Mouse (Mus musculus) myocyte (in vitro differentiated cells): Measurements from ENCODE around the gene Ppp1r35. TPM values are rescaled to one million over a fixed set of nuclear protein-coding genes. Genes with fewer than 3 reads are reported as not detected.
A peak's percentile ranks its signal among the peaks of the same experiment; 100 is the strongest.

Experiments used
- H3K27me3 ChIP-seq: one replicate; pipeline ENCODE4 v1.6.1; 2011; ENCODE audit not compliant: control insufficient read depth, insufficient read depth, insufficient read length
- H3K36me3 ChIP-seq: one replicate; pipeline ENCODE4 v1.6.1; 2011; ENCODE audit not compliant: control insufficient read depth, insufficient read depth
- H3K4me2 ChIP-seq: one replicate; pipeline ENCODE4 v1.6.1; 2011; ENCODE audit warnings: low read depth, control low read depth
- H3K4me3 ChIP-seq: one replicate; pipeline ENCODE4 v1.5.1; 2011; ENCODE audit warnings: mild to moderate bottlenecking, control low read depth, moderate library complexity
- H3K79me2 ChIP-seq: one replicate; pipeline ENCODE4 v1.6.1; 2011; ENCODE audit not compliant: control insufficient read depth, insufficient read depth
- H3ac ChIP-seq: one replicate; pipeline ENCODE4 v1.6.1; 2011; ENCODE audit not compliant: control insufficient read depth, insufficient read length
- CEBPB ChIP-seq: IDR thresholded peaks from 2 replicates; pipeline ENCODE4 v1.6.1; 2011; ENCODE audit warnings: mild to moderate bottlenecking, moderate library complexity; ENCODE audit not compliant: poor library complexity, insufficient read depth, severe bottlenecking
- E2F4 ChIP-seq: IDR thresholded peaks from one replicate; pipeline ENCODE4 v1.6.1; 2011; ENCODE audit warnings: mild to moderate bottlenecking, control low read depth, moderate library complexity; ENCODE audit not compliant: insufficient read depth
- MAX ChIP-seq: IDR thresholded peaks from one replicate; pipeline ENCODE4 v1.6.1; 2011; ENCODE audit warnings: low read depth, mild to moderate bottlenecking, control low read depth
- MYOD1 ChIP-seq, 3 experiments: IDR thresholded peaks; one replicate each; pipeline ENCODE4 v1.6.1; 2011; ENCODE audit warnings: control low read depth in 2 of 3, low read depth in 2 of 3, mild to moderate bottlenecking in 2 of 3, moderate library complexity in 1 of 3; ENCODE audit not compliant: insufficient read length in 2 of 3, control insufficient read depth in 1 of 3
- MYOG ChIP-seq, 3 experiments: IDR thresholded peaks; one replicate each; pipeline ENCODE4 v1.6.1; 2011; ENCODE audit warnings: control low read depth in 2 of 3, low read depth in 2 of 3, mild to moderate bottlenecking in 2 of 3; ENCODE audit not compliant: insufficient read length in 2 of 3, control insufficient read depth in 1 of 3, insufficient read depth in 1 of 3
- POLR2A ChIP-seq: IDR thresholded peaks from one replicate; pipeline ENCODE4 v1.6.1; 2011; ENCODE audit warnings: low read depth, mild to moderate bottlenecking, control low read depth, moderate library complexity; ENCODE audit not compliant: insufficient read length
- POLR2AphosphoS2 ChIP-seq: IDR thresholded peaks from one replicate; pipeline ENCODE4 v1.6.1; 2011; ENCODE audit warnings: low read depth, control low read depth; ENCODE audit not compliant: insufficient read length
- REST ChIP-seq: IDR thresholded peaks from one replicate; pipeline ENCODE4 v1.6.1; 2011; ENCODE audit warnings: mild to moderate bottlenecking, control low read depth, moderate library complexity; ENCODE audit not compliant: insufficient read depth, insufficient read length
- SRF ChIP-seq: IDR thresholded peaks from one replicate; pipeline ENCODE4 v1.6.1; 2011; ENCODE audit warnings: low read depth; ENCODE audit not compliant: control insufficient read depth, insufficient read length
- TCF12 ChIP-seq: IDR thresholded peaks from one replicate; pipeline ENCODE4 v1.6.1; 2011; ENCODE audit warnings: mild to moderate bottlenecking, control low read depth; ENCODE audit not compliant: poor library complexity, insufficient read depth, severe bottlenecking
- TCF3 ChIP-seq: IDR thresholded peaks from one replicate; pipeline ENCODE4 v1.6.1; 2011; ENCODE audit warnings: low read depth, control low read depth; ENCODE audit not compliant: insufficient read length
- USF1 ChIP-seq: IDR thresholded peaks from one replicate; pipeline ENCODE4 v1.6.1; 2011; ENCODE audit warnings: low read depth, mild to moderate bottlenecking, control low read depth, moderate library complexity
- polyA plus RNA-seq: library from polyadenylated mRNA; unstranded; fragments of >200 nt; fragmentation: generic; extraction: Trizol; gene quantifications from one replicate; pipeline ENCODE4 v1.2.1, GENCODE M21; 2012; ENCODE audit warnings: missing spikeins

Ppp1r35 gene
- 40.4 TPM for polyA plus RNA-seq

GRCm38 (mm10) chr5:137778635-137779034 lies at the start of gene Ppp1r35:
Gene Ppp1r35, plus strand, starts transcription at chr5:137778849.
- Histone ChIP-seq H3ac (peak within 1 kb of the TSS; percentile 11), H3K79me2 (peaks cover 5% of the 10 kb centered on the region), H3K4me2 (peak within 1 kb of the TSS; percentile 86), H3K4me3 (peak within 1 kb of the TSS; percentile 57), H3K27me3 (no peaks in the 10 kb centered on the region), H3K36me3 (peaks cover 22% of the 10 kb centered on the region)
- no peak for TF ChIP-seq MYOG (IDR thresholded peaks at IDR 0.05; ENCODE audit: control insufficient read depth in 1 of 3, insufficient read depth in 1 of 3, insufficient read length in 2 of 3, low read depth in 2 of 3)
- no peak for TF ChIP-seq MAX
- no peak for TF ChIP-seq SRF
- no peak for TF ChIP-seq TCF3
- TF ChIP-seq POLR2AphosphoS2 = peak; percentile 75
- TF ChIP-seq TCF12 = no peak
- TF ChIP-seq POLR2A = peak; percentile 61
- no peak for TF ChIP-seq REST
- no peak for TF ChIP-seq CEBPB
- no peak for TF ChIP-seq E2F4
- TF ChIP-seq MYOD1 (IDR thresholded peaks at IDR 0.05; ENCODE audit: control insufficient read depth in 1 of 3, insufficient read length in 2 of 3, low read depth in 2 of 3) = no peak

GRCm38 (mm10) chr5:137733638-137734288 lies 44.9 kb upstream of the Ppp1r35 start:
- Histone ChIP-seq H3K4me2 (no peak overlapping the region), H3K4me3 (no peak overlapping the region), H3K27me3 (no peaks in the 10 kb centered on the region), H3K79me2 (no peaks in the 10 kb centered on the region), H3K36me3 (no peaks in the 10 kb centered on the region), H3ac (no peak overlapping the region)
- no peak for TF ChIP-seq MYOG (IDR thresholded peaks at IDR 0.05; ENCODE audit: control insufficient read depth in 1 of 3, insufficient read depth in 1 of 3, insufficient read length in 2 of 3, low read depth in 2 of 3)

- Histone ChIP-seq H3K27me3 (no peaks in the 10 kb centered on the region), H3ac (no peak overlapping the region), H3K36me3 (no peaks in the 10 kb centered on the region), H3K4me3 (no peak overlapping the region), H3K79me2 (no peaks in the 10 kb centered on the region), H3K4me2 (no peak overlapping the region)
- TF ChIP-seq TCF12 = no peak
- TF ChIP-seq POLR2A = no peak
- no peak for TF ChIP-seq MAX
- no peak for TF ChIP-seq MYOG (IDR thresholded peaks at IDR 0.05; ENCODE audit: control insufficient read depth in 1 of 3, insufficient read depth in 1 of 3, insufficient read length in 2 of 3, low read depth in 2 of 3)
Measured at GRCm38 (mm10) chr5:137734289-137735061, 44.2 kb upstream of the Ppp1r35 start.

GRCm38 (mm10) chr5:137737400-137737940 lies 41.2 kb upstream of the Ppp1r35 start:
- TF ChIP-seq POLR2AphosphoS2 (no peak), TCF3 (no peak), USF1 (no peak), TCF12 (no peak), REST (no peak), SRF (no peak), MYOG (IDR thresholded peaks at IDR 0.05; ENCODE audit: control insufficient read depth in 1 of 3, insufficient read depth in 1 of 3, insufficient read length in 2 of 3, low read depth in 2 of 3) (no peak), MYOD1 (IDR thresholded peaks at IDR 0.05; ENCODE audit: control insufficient read depth in 1 of 3, insufficient read length in 2 of 3, low read depth in 2 of 3) (no peak), POLR2A (no peak), MAX (no peak)
- no peak overlapping the region for H3ac ChIP-seq
- no peak overlapping the region for H3K4me2 ChIP-seq
- no peak overlapping the region for H3K4me3 ChIP-seq
- no peaks in the 10 kb centered on the region for H3K79me2 ChIP-seq
- no peaks in the 10 kb centered on the region for H3K36me3 ChIP-seq
- no peaks in the 10 kb centered on the region for H3K27me3 ChIP-seq

- no peaks in the 10 kb centered on the region for H3K36me3 ChIP-seq
- no peak overlapping the region for H3K4me2 ChIP-seq
Measured at GRCm38 (mm10) chr5:137738516-137738915, 40.1 kb upstream of the Ppp1r35 start.

More at GRCm38 (mm10) chr5:137738516-137738915, 40.1 kb upstream of the Ppp1r35 start:
- Histone ChIP-seq H3K4me3 (no peak overlapping the region), H3ac (no peak overlapping the region), H3K27me3 (no peaks in the 10 kb centered on the region), H3K79me2 (no peaks in the 10 kb centered on the region)
- TF ChIP-seq E2F4 = no peak
- TF ChIP-seq MYOG (IDR thresholded peaks at IDR 0.05; ENCODE audit: control insufficient read depth in 1 of 3, insufficient read depth in 1 of 3, insufficient read length in 2 of 3, low read depth in 2 of 3) = no peak
- TF ChIP-seq TCF3 = no peak
- no peak for TF ChIP-seq TCF12
- TF ChIP-seq REST = no peak
- TF ChIP-seq MYOD1 (IDR thresholded peaks at IDR 0.05; ENCODE audit: control insufficient read depth in 1 of 3, insufficient read length in 2 of 3, low read depth in 2 of 3) = no peak
- TF ChIP-seq POLR2A = no peak
- no peak for TF ChIP-seq SRF
